Mouse (Mus musculus): Measurements from ENCODE around the gene Trib3. TPM values are rescaled to one million over a fixed set of nuclear protein-coding genes. Genes with fewer than 3 reads are reported as not detected.

Gene Trib3
- polyA plus RNA-seq, 1 experiment from 2014 or later: 1.2 TPM

GRCm38 (mm10) chr2:152327980-152328379, 15.9 kb downstream of the Trib3 start:
- DNase-seq (no peak), ATAC-seq (ENCODE audit: low FRiP score, low TSS enrichment) (no peak)
- Histone ChIP-seq H3K9me3 (ENCODE audit: control insufficient read depth, low read length) (no peaks in the 10 kb centered on the region), H3K4me3 (replicated peaks; ENCODE audit: low read depth, low read length) (no peak overlapping the region), H3K4me1 (ENCODE audit: control insufficient read depth, insufficient read depth, low read length) (peaks cover 18% of the 10 kb centered on the region), H3K36me3 (ENCODE audit: control insufficient read depth, insufficient read depth, low read length) (peaks cover 73% of the 10 kb centered on the region), H3K9ac (replicated peaks; ENCODE audit: low read length) (no peak overlapping the region), H3K27me3 (ENCODE audit: control insufficient read depth, insufficient read depth, low read length) (no peaks in the 10 kb centered on the region), H3K4me2 (ENCODE audit: low read length) (no peak overlapping the region), H3K27ac (replicated peaks; ENCODE audit: low read depth, low read length) (no peak overlapping the region)
- WGBS: 88% methylated on average over 5 of the region's 5 CpGs

GRCm38 (mm10) chr2:152326654-152327053, 17.2 kb downstream of the Trib3 start:
- H3K4me2 ChIP-seq (ENCODE audit: low read length): no peak overlapping the region
- DNase-seq (no peak), ATAC-seq (ENCODE audit: low FRiP score, low TSS enrichment) (no peak)
- H3K9me3 ChIP-seq (ENCODE audit: control insufficient read depth, low read length): no peaks in the 10 kb centered on the region
- H3K27ac ChIP-seq (replicated peaks; ENCODE audit: low read depth, low read length): no peak overlapping the region
- H3K9ac ChIP-seq (replicated peaks; ENCODE audit: low read length): no peak overlapping the region
- H3K36me3 ChIP-seq (ENCODE audit: control insufficient read depth, insufficient read depth, low read length): peaks cover 86% of the 10 kb centered on the region
- 92% methylated on average over 8 of the region's 8 CpGs for WGBS
- peaks cover 15% of the 10 kb centered on the region for H3K4me1 ChIP-seq (ENCODE audit: control insufficient read depth, insufficient read depth, low read length)
- H3K4me3 ChIP-seq (replicated peaks; ENCODE audit: low read depth, low read length): no peak overlapping the region
- H3K27me3 ChIP-seq (ENCODE audit: control insufficient read depth, insufficient read depth, low read length): no peaks in the 10 kb centered on the region

- H3K4me3 ChIP-seq (replicated peaks; ENCODE audit: low read depth, low read length): no peak overlapping the region
- ATAC-seq (ENCODE audit: low FRiP score, low TSS enrichment): no peak
- H3K36me3 ChIP-seq (ENCODE audit: control insufficient read depth, insufficient read depth, low read length): peaks cover 91% of the 10 kb centered on the region
- no peak overlapping the region for H3K4me2 ChIP-seq (ENCODE audit: low read length)
- WGBS: 96% methylated on average over 13 of the region's 13 CpGs
- H3K27ac ChIP-seq (replicated peaks; ENCODE audit: low read depth, low read length): no peak overlapping the region
- no peaks in the 10 kb centered on the region for H3K27me3 ChIP-seq (ENCODE audit: control insufficient read depth, insufficient read depth, low read length)
- peaks cover 10% of the 10 kb centered on the region; the same call in 1 of the 2 replicates for H3K4me1 ChIP-seq (ENCODE audit: control insufficient read depth, insufficient read depth, low read length)
- no peak for DNase-seq
- H3K9me3 ChIP-seq (ENCODE audit: control insufficient read depth, low read length): no peaks in the 10 kb centered on the region
- no peak overlapping the region for H3K9ac ChIP-seq (replicated peaks; ENCODE audit: low read length)
These were observed 17.7 kb downstream of the Trib3 start for GRCm38 (mm10) chr2:152326157-152326556.

GRCm38 (mm10) chr2:152324842-152325241, 19.0 kb downstream of the Trib3 start:
- ATAC-seq (ENCODE audit: low FRiP score, low TSS enrichment): no peak
- H3K9me3 ChIP-seq (ENCODE audit: control insufficient read depth, low read length): no peaks in the 10 kb centered on the region
- 90% methylated on average over 3 of the region's 3 CpGs for WGBS
- no peak overlapping the region for H3K9ac ChIP-seq (replicated peaks; ENCODE audit: low read length)
- 0 out of 2 replicates have a peak, but pooled peaks cover under 1% of the 10 kb centered on the region for H3K4me1 ChIP-seq (ENCODE audit: control insufficient read depth, insufficient read depth, low read length)
- H3K36me3 ChIP-seq (ENCODE audit: control insufficient read depth, insufficient read depth, low read length): peaks cover 96% of the 10 kb centered on the region
- H3K4me2 ChIP-seq (ENCODE audit: low read length): no peak overlapping the region
- no peak overlapping the region for H3K27ac ChIP-seq (replicated peaks; ENCODE audit: low read depth, low read length)
- DNase-seq: no peak
- H3K27me3 ChIP-seq (ENCODE audit: control insufficient read depth, insufficient read depth, low read length): no peaks in the 10 kb centered on the region
- no peak overlapping the region for H3K4me3 ChIP-seq (replicated peaks; ENCODE audit: low read depth, low read length)

GRCm38 (mm10) chr2:152323971-152324370, 19.9 kb downstream of the Trib3 start:
- Histone ChIP-seq H3K4me1 (ENCODE audit: control insufficient read depth, insufficient read depth, low read length) (no peaks in the 10 kb centered on the region), H3K4me2 (ENCODE audit: low read length) (no peak overlapping the region), H3K27me3 (ENCODE audit: control insufficient read depth, insufficient read depth, low read length) (no peaks in the 10 kb centered on the region), H3K4me3 (replicated peaks; ENCODE audit: low read depth, low read length) (no peak overlapping the region), H3K9me3 (ENCODE audit: control insufficient read depth, low read length) (no peaks in the 10 kb centered on the region), H3K9ac (replicated peaks; ENCODE audit: low read length) (no peak overlapping the region), H3K27ac (replicated peaks; ENCODE audit: low read depth, low read length) (no peak overlapping the region), H3K36me3 (ENCODE audit: control insufficient read depth, insufficient read depth, low read length) (peaks cover 99% of the 10 kb centered on the region)
- DNase-seq (no peak), ATAC-seq (ENCODE audit: low FRiP score, low TSS enrichment) (no peak)
- 97% methylated on average over 14 of the region's 14 CpGs for WGBS

GRCm38 (mm10) chr2:152322198-152322597, 21.6 kb downstream of the Trib3 start:
- ATAC-seq (ENCODE audit: low FRiP score, low TSS enrichment) (no peak), DNase-seq (no peak)
- H3K27ac ChIP-seq (replicated peaks; ENCODE audit: low read depth, low read length): no peak overlapping the region
- H3K36me3 ChIP-seq (ENCODE audit: control insufficient read depth, insufficient read depth, low read length): peaks cover 95% of the 10 kb centered on the region
- H3K4me2 ChIP-seq (ENCODE audit: low read length): no peak overlapping the region
- H3K4me3 ChIP-seq (replicated peaks; ENCODE audit: low read depth, low read length): no peak overlapping the region
- WGBS: 93% methylated on average over 6 of the region's 6 CpGs
- H3K4me1 ChIP-seq (ENCODE audit: control insufficient read depth, insufficient read depth, low read length): no peaks in the 10 kb centered on the region
- no peaks in the 10 kb centered on the region for H3K9me3 ChIP-seq (ENCODE audit: control insufficient read depth, low read length)
- H3K27me3 ChIP-seq (ENCODE audit: control insufficient read depth, insufficient read depth, low read length): no peaks in the 10 kb centered on the region
- no peak overlapping the region for H3K9ac ChIP-seq (replicated peaks; ENCODE audit: low read length)

GRCm38 (mm10) chr2:152321558-152321957, 22.3 kb downstream of the Trib3 start:
- no peak for ATAC-seq (ENCODE audit: low FRiP score, low TSS enrichment)
- Histone ChIP-seq H3K27ac (replicated peaks; ENCODE audit: low read depth, low read length) (no peak overlapping the region), H3K9me3 (ENCODE audit: control insufficient read depth, low read length) (no peaks in the 10 kb centered on the region), H3K27me3 (ENCODE audit: control insufficient read depth, insufficient read depth, low read length) (no peaks in the 10 kb centered on the region), H3K4me1 (ENCODE audit: control insufficient read depth, insufficient read depth, low read length) (no peaks in the 10 kb centered on the region), H3K36me3 (ENCODE audit: control insufficient read depth, insufficient read depth, low read length) (peaks cover 95% of the 10 kb centered on the region), H3K4me3 (replicated peaks; ENCODE audit: low read depth, low read length) (no peak overlapping the region), H3K4me2 (ENCODE audit: low read length) (no peak overlapping the region), H3K9ac (replicated peaks; ENCODE audit: low read length) (no peak overlapping the region)
- DNase-seq: no peak
- WGBS: 94% methylated on average over 5 of the region's 5 CpGs

GRCm38 (mm10) chr2:152317054-152317453, 26.8 kb downstream of the Trib3 start:
- DNase-seq: no peak
- H3K4me1 ChIP-seq (ENCODE audit: control insufficient read depth, insufficient read depth, low read length): no peaks in the 10 kb centered on the region
- no peak for ATAC-seq (ENCODE audit: low FRiP score, low TSS enrichment)

GRCm38 (mm10) chr2:152313926-152314325, 29.9 kb downstream of the Trib3 start:
- H3K4me1 ChIP-seq (ENCODE audit: control insufficient read depth, insufficient read depth, low read length): no peaks in the 10 kb centered on the region
- DNase-seq: no peak
- whole genome bisulfite sequencing: 94% methylated on average over 6 of the region's 6 CpGs
- no peaks in the 10 kb centered on the region for H3K9me3 ChIP-seq (ENCODE audit: control insufficient read depth, low read length)
- no peak overlapping the region for H3K9ac ChIP-seq (replicated peaks; ENCODE audit: low read length)
- H3K36me3 ChIP-seq (ENCODE audit: control insufficient read depth, insufficient read depth, low read length): peaks cover 93% of the 10 kb centered on the region
- no peaks in the 10 kb centered on the region for H3K27me3 ChIP-seq (ENCODE audit: control insufficient read depth, insufficient read depth, low read length)
- H3K27ac ChIP-seq (replicated peaks; ENCODE audit: low read depth, low read length): no peak overlapping the region
- H3K4me3 ChIP-seq (replicated peaks; ENCODE audit: low read depth, low read length): no peak overlapping the region
- ATAC-seq (ENCODE audit: low FRiP score, low TSS enrichment): no peak
- no peak overlapping the region for H3K4me2 ChIP-seq (ENCODE audit: low read length)

More at GRCm38 (mm10) chr2:152317054-152317453, 26.8 kb downstream of the Trib3 start:
- Histone ChIP-seq H3K27ac (replicated peaks; ENCODE audit: low read depth, low read length) (no peak overlapping the region), H3K27me3 (ENCODE audit: control insufficient read depth, insufficient read depth, low read length) (no peaks in the 10 kb centered on the region), H3K9ac (replicated peaks; ENCODE audit: low read length) (no peak overlapping the region), H3K36me3 (ENCODE audit: control insufficient read depth, insufficient read depth, low read length) (peaks cover 95% of the 10 kb centered on the region), H3K9me3 (ENCODE audit: control insufficient read depth, low read length) (no peaks in the 10 kb centered on the region), H3K4me3 (replicated peaks; ENCODE audit: low read depth, low read length) (no peak overlapping the region), H3K4me2 (ENCODE audit: low read length) (no peak overlapping the region)
- WGBS: 89% methylated on average over 6 of the region's 6 CpGs

Data from midbrain, embryonic 14.5 days (tissue).